Mouse (Mus musculus) hindbrain, embryonic 15.5 days (tissue): ENCODE results near the gene Aida. TPM values are rescaled to one million over a fixed set of nuclear protein-coding genes. Genes with fewer than 3 reads are reported as not detected.
"Not testable (repeated sequence)": the region's sequence is repeated elsewhere in the genome, so short reads cannot be mapped to it uniquely, and the experiment has no call there.

ENCODE experiments used
- ATAC-seq: fragments of 200-750 bp; cut with Nextera tagmentation; 2 replicates; pipeline ENCODE4 v1.8.0; 2017; ENCODE audit warnings: low read depth, moderate number of reproducible peaks, moderate TSS enrichment; ENCODE audit not compliant: low FRiP score
- H3K27ac ChIP-seq: fragments of 300-500 bp; sonication (generic); replicated peaks from 2 replicates; pipeline ENCODE4 v1.5.1; 2015; ENCODE audit warnings: mild to moderate bottlenecking, inconsistent platforms
- H3K27me3 ChIP-seq: fragments of 300-500 bp; sonication (generic); 2 replicates; pipeline ENCODE4 v1.6.1; 2015; ENCODE audit warnings: control low read depth, inconsistent platforms
- H3K36me3 ChIP-seq: fragments of 300-500 bp; sonication (generic); 2 replicates; pipeline ENCODE4 v1.6.1; 2015; ENCODE audit warnings: control low read depth, inconsistent platforms
- H3K4me1 ChIP-seq: fragments of 300-500 bp; sonication (generic); replicated peaks from 2 replicates; pipeline ENCODE4 v1.6.1; 2015; ENCODE audit warnings: control low read depth, inconsistent platforms
- H3K4me2 ChIP-seq: fragments of 300-500 bp; sonication (generic); 2 replicates; pipeline ENCODE4 v1.6.1; 2015; ENCODE audit warnings: moderate library complexity, mild to moderate bottlenecking, inconsistent platforms
- H3K4me3 ChIP-seq: fragments of 300-500 bp; sonication (generic); 2 replicates; pipeline ENCODE4 v1.5.1; 2015; ENCODE audit warnings: mild to moderate bottlenecking, inconsistent platforms
- H3K9ac ChIP-seq: fragments of 300-500 bp; sonication (generic); 2 replicates; pipeline ENCODE4 v1.6.1; 2015; ENCODE audit warnings: inconsistent platforms
- H3K9me3 ChIP-seq: fragments of 300-500 bp; sonication (generic); 2 replicates; pipeline ENCODE4 v1.6.1; 2016; ENCODE audit warnings: control low read depth, inconsistent platforms
- WGBS: fragments of 180-500 bp; shearing (Covaris S2); methylation state at CpG from one replicate; pipeline ENCODE4 v1.1.7; 2015; 5-methylcytosine and 5-hydroxymethylcytosine counted together
- polyA plus RNA-seq: library from polyadenylated mRNA; unstranded; fragments of >200 nt; fragmentation: Nextera tagmentation; extraction: Ambion mirVana; gene quantifications from 2 replicates; pipeline ENCODE4 v1.2.1, GENCODE M21; 2015

The Aida gene
- polyA plus RNA-seq, 1 experiment from 2014 or later, result 61.1 TPM

GRCm38 (mm10) chr1:183322496-183322895 lies 26.1 kb downstream of the Aida start:
- H3K4me2 ChIP-seq, H3K9me3 ChIP-seq, H3K9ac ChIP-seq, H3K4me3 ChIP-seq, H3K4me1 ChIP-seq, H3K27me3 ChIP-seq, ATAC-seq, H3K27ac ChIP-seq: not testable (repeated sequence)
- peaks cover 70% of the 10 kb centered on the region for H3K36me3 ChIP-seq
- 93% methylated on average over 5 of the region's 5 CpGs for WGBS

GRCm38 (mm10) chr1:183323923-183324322 lies 27.5 kb downstream of the Aida start:
- no peak overlapping the region for H3K27ac ChIP-seq
- no peaks in the 10 kb centered on the region for H3K4me1 ChIP-seq
- no peaks in the 10 kb centered on the region for H3K27me3 ChIP-seq
- H3K4me3 ChIP-seq, result no peak overlapping the region
- H3K36me3 ChIP-seq, result peaks cover 72% of the 10 kb centered on the region
- no peaks in the 10 kb centered on the region for H3K9me3 ChIP-seq
- WGBS, result 95% methylated on average over 2 of the region's 2 CpGs
- ATAC-seq, result no peak
- no peak overlapping the region for H3K9ac ChIP-seq
- no peak overlapping the region for H3K4me2 ChIP-seq

- no peaks in the 10 kb centered on the region for H3K9me3 ChIP-seq
- no peak for ATAC-seq
- peaks cover 72% of the 10 kb centered on the region for H3K36me3 ChIP-seq
- WGBS, result 95% methylated on average over 6 of the region's 6 CpGs
- no peaks in the 10 kb centered on the region for H3K27me3 ChIP-seq
- no peaks in the 10 kb centered on the region for H3K4me1 ChIP-seq
- H3K27ac ChIP-seq, result no peak overlapping the region
- no peak overlapping the region for H3K9ac ChIP-seq
- H3K4me3 ChIP-seq, result no peak overlapping the region
- no peak overlapping the region for H3K4me2 ChIP-seq
These were observed 28.0 kb downstream of the Aida start for GRCm38 (mm10) chr1:183324433-183324832.

GRCm38 (mm10) chr1:183327171-183327570 lies 30.8 kb downstream of the Aida start:
- Histone ChIP-seq H3K36me3 (peaks cover 79% of the 10 kb centered on the region), H3K9ac (no peak overlapping the region), H3K4me1 (no peaks in the 10 kb centered on the region), H3K9me3 (no peaks in the 10 kb centered on the region), H3K27ac (no peak overlapping the region), H3K27me3 (no peaks in the 10 kb centered on the region), H3K4me2 (no peak overlapping the region), H3K4me3 (no peak overlapping the region)
- no peak for ATAC-seq
- WGBS, result 93% methylated on average over 8 of the region's 8 CpGs

- WGBS, result 91% methylated on average over 1 of the region's 1 CpGs
- not testable (repeated sequence) for H3K9ac ChIP-seq, H3K27me3 ChIP-seq, ATAC-seq, H3K27ac ChIP-seq, H3K4me3 ChIP-seq, H3K4me2 ChIP-seq, H3K9me3 ChIP-seq
- Histone ChIP-seq H3K4me1 (peaks cover 13% of the 10 kb centered on the region), H3K36me3 (peaks cover 32% of the 10 kb centered on the region)
These were observed 46.5 kb downstream of the Aida start for GRCm38 (mm10) chr1:183342902-183343301.

- Histone ChIP-seq H3K9ac (peak overlapping the region; percentile 76), H3K4me1 (peaks cover 13% of the 10 kb centered on the region), H3K4me2 (peak overlapping the region; percentile 95), H3K27me3 (no peaks in the 10 kb centered on the region), H3K4me3 (peak overlapping the region; percentile 80), H3K9me3 (no peaks in the 10 kb centered on the region), H3K36me3 (peaks cover 29% of the 10 kb centered on the region), H3K27ac (peak overlapping the region; percentile 87)
- under 1% methylated on average over 72 of the region's 72 CpGs for WGBS
- ATAC-seq, result peak; percentile 98
These were observed 48.8 kb downstream of the Aida start for GRCm38 (mm10) chr1:183344886-183345816.

- Histone ChIP-seq H3K27me3 (no peaks in the 10 kb centered on the region), H3K4me3 (peak overlapping the region; percentile 80), H3K4me1 (peaks cover 13% of the 10 kb centered on the region), H3K36me3 (peaks cover 31% of the 10 kb centered on the region), H3K9ac (peak overlapping the region; percentile 76), H3K4me2 (peak overlapping the region; percentile 95), H3K9me3 (no peaks in the 10 kb centered on the region), H3K27ac (peak overlapping the region; percentile 87)
- WGBS, result 9% methylated on average over 10 of the region's 10 CpGs
- ATAC-seq, result peak; percentile 54; the same call in 1 of the 2 replicates
These were observed 49.4 kb downstream of the Aida start for GRCm38 (mm10) chr1:183345817-183346195.

GRCm38 (mm10) chr1:183349840-183350239 lies 53.5 kb downstream of the Aida start:
- H3K36me3 ChIP-seq, result peaks cover 47% of the 10 kb centered on the region
- no peaks in the 10 kb centered on the region for H3K9me3 ChIP-seq

GRCm38 (mm10) chr1:183358901-183359300 lies 62.5 kb downstream of the Aida start:
- Histone ChIP-seq H3K27ac (no peak overlapping the region), H3K9ac (no peak overlapping the region), H3K27me3 (no peaks in the 10 kb centered on the region), H3K4me2 (no peak overlapping the region), H3K9me3 (no peaks in the 10 kb centered on the region), H3K4me3 (no peak overlapping the region), H3K4me1 (no peaks in the 10 kb centered on the region), H3K36me3 (peaks cover 65% of the 10 kb centered on the region)
- no peak for ATAC-seq
- 89% methylated on average over 3 of the region's 3 CpGs for WGBS

More at GRCm38 (mm10) chr1:183349840-183350239, 53.5 kb downstream of the Aida start:
- 21% methylated on average over 6 of the region's 6 CpGs for WGBS
- no peak overlapping the region for H3K4me2 ChIP-seq
- H3K27ac ChIP-seq, result no peak overlapping the region
- no peak for ATAC-seq
- no peak overlapping the region for H3K4me3 ChIP-seq
- peaks cover 13% of the 10 kb centered on the region for H3K4me1 ChIP-seq
- no peaks in the 10 kb centered on the region for H3K27me3 ChIP-seq
- H3K9ac ChIP-seq, result no peak overlapping the region

- no peak for ATAC-seq
- WGBS, result 95% methylated on average over 5 of the region's 5 CpGs
- H3K9me3 ChIP-seq, result no peaks in the 10 kb centered on the region
- no peak overlapping the region for H3K27ac ChIP-seq
- H3K9ac ChIP-seq, result no peak overlapping the region
- no peaks in the 10 kb centered on the region for H3K27me3 ChIP-seq
- peaks cover 50% of the 10 kb centered on the region for H3K36me3 ChIP-seq
- no peaks in the 10 kb centered on the region; the same call in 1 of the 2 replicates for H3K4me1 ChIP-seq
- H3K4me2 ChIP-seq, result no peak overlapping the region
- H3K4me3 ChIP-seq, result no peak overlapping the region
These were observed 65.9 kb downstream of the Aida start for GRCm38 (mm10) chr1:183362301-183362700.

- peaks cover 45% of the 10 kb centered on the region for H3K36me3 ChIP-seq
- no peak overlapping the region for H3K4me3 ChIP-seq
- ATAC-seq, result no peak
- no peaks in the 10 kb centered on the region for H3K27me3 ChIP-seq
- H3K9me3 ChIP-seq, result no peaks in the 10 kb centered on the region
- peaks cover 6% of the 10 kb centered on the region for H3K4me1 ChIP-seq
- H3K4me2 ChIP-seq, result no peak overlapping the region
- no peak overlapping the region for H3K27ac ChIP-seq
- WGBS, result 94% methylated on average over 14 of the region's 14 CpGs
- H3K9ac ChIP-seq, result no peak overlapping the region
These were observed 66.6 kb downstream of the Aida start for GRCm38 (mm10) chr1:183362729-183363576.

GRCm38 (mm10) chr1:183363577-183363867 lies 67.1 kb downstream of the Aida start:
- no peak overlapping the region for H3K4me2 ChIP-seq
- no peak overlapping the region for H3K9ac ChIP-seq
- peaks cover 11% of the 10 kb centered on the region for H3K4me1 ChIP-seq
- over 99% methylated on average over 5 of the region's 5 CpGs for WGBS
- H3K9me3 ChIP-seq, result no peaks in the 10 kb centered on the region
- H3K36me3 ChIP-seq, result peaks cover 39% of the 10 kb centered on the region
- no peak for ATAC-seq
- H3K27ac ChIP-seq, result no peak overlapping the region
- H3K4me3 ChIP-seq, result no peak overlapping the region
- no peaks in the 10 kb centered on the region for H3K27me3 ChIP-seq
